Mouse (Mus musculus): Measurements from ENCODE around the gene Cox5a. TPM values are rescaled to one million over a fixed set of nuclear protein-coding genes. Genes with fewer than 3 reads are reported as not detected.

Cox5a gene
- polyA plus RNA-seq, 1 experiment from 2014 or later: 641 TPM

DNA sequence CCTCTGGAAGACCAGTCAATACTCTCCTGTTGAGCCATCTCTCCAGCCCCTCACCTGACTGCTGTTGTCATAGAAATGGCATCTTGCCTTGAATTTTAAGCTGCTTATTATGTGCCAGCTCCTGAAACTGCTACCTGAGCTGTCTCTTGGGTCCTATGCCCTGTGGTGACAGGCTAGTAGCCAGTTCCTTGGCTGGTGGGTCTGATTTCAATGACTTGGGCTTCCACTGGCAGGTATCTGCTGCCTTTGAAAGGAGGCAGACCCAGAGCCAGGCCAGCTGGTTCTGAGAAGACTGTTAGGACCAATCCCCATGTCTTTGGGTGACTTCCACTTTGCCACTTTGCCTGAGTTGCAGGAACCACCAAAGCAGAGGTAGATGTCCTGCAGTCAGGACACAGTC lies 53.3 kb downstream of the Cox5a start:
- no peaks in the 10 kb centered on the region for H3K9me3 ChIP-seq (ENCODE audit: control insufficient read depth, low read length)
- H3K27ac ChIP-seq (replicated peaks; ENCODE audit: low read depth, low read length): no peak overlapping the region
- no peak overlapping the region for H3K9ac ChIP-seq (ENCODE audit: low read length)
- no peaks in the 10 kb centered on the region for H3K27me3 ChIP-seq (ENCODE audit: control insufficient read depth, insufficient read depth, low read length)
- no peaks in the 10 kb centered on the region for H3K4me1 ChIP-seq (ENCODE audit: control insufficient read depth, insufficient read depth, low read length)
- no peak overlapping the region for H3K4me3 ChIP-seq (ENCODE audit: low read depth, low read length)
- H3K4me2 ChIP-seq (ENCODE audit: low read depth, severe bottlenecking): no peak overlapping the region
- peaks cover 2% of the 10 kb centered on the region; the same call in 1 of the 2 replicates for H3K36me3 ChIP-seq (ENCODE audit: control insufficient read depth, insufficient read depth, low read length)
- no peak for ATAC-seq (ENCODE audit: insufficient number of reproducible peaks, low FRiP score, low TSS enrichment, low read depth)
- DNase-seq (ENCODE audit: low spot score): no peak

DNA sequence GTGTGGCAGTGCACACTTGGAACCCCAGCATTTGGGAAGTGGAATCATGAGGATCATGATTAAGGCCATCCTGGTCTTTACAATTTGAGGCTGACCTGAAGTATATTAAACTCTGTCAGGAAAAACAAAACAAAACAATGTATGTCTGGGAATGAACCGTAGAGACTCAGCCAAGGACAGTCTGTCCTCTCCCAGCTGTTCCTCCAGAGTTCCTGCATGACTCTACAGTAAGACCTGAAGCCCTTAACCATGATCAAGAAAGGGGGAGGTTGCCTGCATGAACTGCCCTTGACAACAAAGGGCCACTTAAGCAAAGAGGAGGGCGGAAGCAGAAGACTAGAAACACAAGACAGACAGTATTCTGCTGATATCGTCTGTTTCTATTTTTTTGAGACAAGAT lies 54.5 kb downstream of the Cox5a start:
- H3K4me3 ChIP-seq (ENCODE audit: low read depth, low read length): no peak overlapping the region
- no peak overlapping the region for H3K27ac ChIP-seq (replicated peaks; ENCODE audit: low read depth, low read length)
- no peak for ATAC-seq (ENCODE audit: insufficient number of reproducible peaks, low FRiP score, low TSS enrichment, low read depth)
- WGBS: 92% methylated on average over 3 of the region's 3 CpGs
- H3K36me3 ChIP-seq (ENCODE audit: control insufficient read depth, insufficient read depth, low read length): peaks cover 2% of the 10 kb centered on the region; the same call in 1 of the 2 replicates
- no peak overlapping the region for H3K4me2 ChIP-seq (ENCODE audit: low read depth, severe bottlenecking)
- no peaks in the 10 kb centered on the region for H3K27me3 ChIP-seq (ENCODE audit: control insufficient read depth, insufficient read depth, low read length)
- H3K9me3 ChIP-seq (ENCODE audit: control insufficient read depth, low read length): no peaks in the 10 kb centered on the region
- DNase-seq (ENCODE audit: low spot score): no peak
- no peaks in the 10 kb centered on the region for H3K4me1 ChIP-seq (ENCODE audit: control insufficient read depth, insufficient read depth, low read length)
- no peak overlapping the region for H3K9ac ChIP-seq (ENCODE audit: low read length)

DNA sequence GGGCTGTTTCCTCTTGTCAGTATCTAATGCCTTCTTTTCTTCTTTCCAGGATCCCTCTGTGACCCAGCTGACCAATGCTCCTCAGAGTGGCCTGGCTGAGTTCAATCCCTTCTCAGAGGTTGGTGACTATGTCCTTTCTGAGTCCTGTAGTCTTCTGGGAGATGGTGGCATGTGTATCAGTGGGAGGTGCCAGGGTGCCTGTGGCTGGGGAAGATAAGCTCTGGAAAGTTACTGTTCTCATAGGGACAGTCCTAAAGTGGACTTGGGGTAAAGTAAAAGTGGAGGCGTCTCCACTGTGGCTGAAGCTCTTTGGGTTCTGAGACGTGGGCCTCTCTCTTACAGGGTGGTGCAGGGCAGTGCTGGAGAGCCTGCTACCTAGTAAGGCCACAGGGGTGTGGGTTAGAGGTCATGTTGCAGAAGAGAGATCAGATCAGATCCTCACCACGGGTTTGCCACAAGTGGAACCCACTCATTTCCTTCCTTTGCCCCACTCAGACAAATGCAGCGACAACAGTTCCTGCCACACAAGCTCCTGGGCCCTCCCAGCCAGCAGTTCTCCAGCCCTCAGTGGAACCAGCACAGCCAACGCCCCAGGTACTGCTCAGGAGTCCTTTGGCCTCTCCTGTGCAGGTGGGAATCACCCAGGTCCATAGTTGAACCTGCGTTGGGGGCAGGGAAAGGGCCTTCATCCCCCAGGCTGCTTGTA lies 56.2 kb downstream of the Cox5a start:
- Histone ChIP-seq H3K27me3 (ENCODE audit: control insufficient read depth, insufficient read depth, low read length) (no peaks in the 10 kb centered on the region), H3K27ac (replicated peaks; ENCODE audit: low read depth, low read length) (no peak overlapping the region), H3K9ac (ENCODE audit: low read length) (no peak overlapping the region), H3K4me1 (ENCODE audit: control insufficient read depth, insufficient read depth, low read length) (no peaks in the 10 kb centered on the region), H3K9me3 (ENCODE audit: control insufficient read depth, low read length) (no peaks in the 10 kb centered on the region), H3K4me2 (ENCODE audit: low read depth, severe bottlenecking) (no peak overlapping the region), H3K4me3 (ENCODE audit: low read depth, low read length) (no peak overlapping the region), H3K36me3 (ENCODE audit: control insufficient read depth, insufficient read depth, low read length) (peaks cover 2% of the 10 kb centered on the region; the same call in 1 of the 2 replicates)
- DNase-seq (ENCODE audit: low spot score): no peak
- ATAC-seq (ENCODE audit: insufficient number of reproducible peaks, low FRiP score, low TSS enrichment, low read depth): no peak
- 75% methylated on average over 6 of the region's 6 CpGs for WGBS

Other genes with a start within 250 kb of the Cox5a start
- gene Ppcdc, start 81.2 kb upstream of the Cox5a start, polyA plus RNA-seq (2014; fragmentation: Nextera tagmentation; extraction: Ambion mirVana): 26.5 and 32.2 TPM in 2 replicates
- gene Scamp5, start 53.2 kb upstream of the Cox5a start, polyA plus RNA-seq (2014; fragmentation: Nextera tagmentation; extraction: Ambion mirVana): 3.1 and 4.1 TPM in 2 replicates
- gene Rpp25, start 17.2 kb upstream of the Cox5a start, polyA plus RNA-seq (2014; fragmentation: Nextera tagmentation; extraction: Ambion mirVana): 0.35 and 0.44 TPM in 2 replicates
- gene Fam219b, start 16.3 kb downstream of the Cox5a start, polyA plus RNA-seq (2014; fragmentation: Nextera tagmentation; extraction: Ambion mirVana): 16.8 and 17.8 TPM in 2 replicates
- gene Mpi, start 31.5 kb downstream of the Cox5a start, polyA plus RNA-seq (2014; fragmentation: Nextera tagmentation; extraction: Ambion mirVana): 43.5 and 43.8 TPM in 2 replicates
- 44.4 and 44.7 TPM in 2 replicates for gene Scamp2, start 39.7 kb downstream of the Cox5a start, polyA plus RNA-seq (2014; fragmentation: Nextera tagmentation; extraction: Ambion mirVana)
- 9.7 and 9.8 TPM in 2 replicates for gene Ulk3, start 68.2 kb downstream of the Cox5a start, polyA plus RNA-seq (2014; fragmentation: Nextera tagmentation; extraction: Ambion mirVana)
- gene Cplx3, start 85.0 kb downstream of the Cox5a start, polyA plus RNA-seq (2014; fragmentation: Nextera tagmentation; extraction: Ambion mirVana): not detected in 2 replicates
- gene Lman1l, start 99.5 kb downstream of the Cox5a start, polyA plus RNA-seq (2014; fragmentation: Nextera tagmentation; extraction: Ambion mirVana): not detected in 2 replicates
- 33.7 and 34.6 TPM in 2 replicates for gene Csk, start 132.4 kb downstream of the Cox5a start, polyA plus RNA-seq (2014; fragmentation: Nextera tagmentation; extraction: Ambion mirVana)
- gene Cyp1a2, start 162.4 kb downstream of the Cox5a start, polyA plus RNA-seq (2014; fragmentation: Nextera tagmentation; extraction: Ambion mirVana): not detected in 2 replicates
- gene Cyp1a1, start 166.7 kb downstream of the Cox5a start, polyA plus RNA-seq (2014; fragmentation: Nextera tagmentation; extraction: Ambion mirVana): not detected in 2 replicates
- gene Edc3, start 187.3 kb downstream of the Cox5a start, polyA plus RNA-seq (2014; fragmentation: Nextera tagmentation; extraction: Ambion mirVana): 29.2 and 31.7 TPM in 2 replicates
- 69.4 and 72.2 TPM in 2 replicates for gene Clk3, start 244.6 kb downstream of the Cox5a start, polyA plus RNA-seq (2014; fragmentation: Nextera tagmentation; extraction: Ambion mirVana)

Data from limb, embryonic 11.5 days (tissue).